Comparison of ENCODE assay signal across 8 mouse cellular contexts in the genomic region with DNA sequence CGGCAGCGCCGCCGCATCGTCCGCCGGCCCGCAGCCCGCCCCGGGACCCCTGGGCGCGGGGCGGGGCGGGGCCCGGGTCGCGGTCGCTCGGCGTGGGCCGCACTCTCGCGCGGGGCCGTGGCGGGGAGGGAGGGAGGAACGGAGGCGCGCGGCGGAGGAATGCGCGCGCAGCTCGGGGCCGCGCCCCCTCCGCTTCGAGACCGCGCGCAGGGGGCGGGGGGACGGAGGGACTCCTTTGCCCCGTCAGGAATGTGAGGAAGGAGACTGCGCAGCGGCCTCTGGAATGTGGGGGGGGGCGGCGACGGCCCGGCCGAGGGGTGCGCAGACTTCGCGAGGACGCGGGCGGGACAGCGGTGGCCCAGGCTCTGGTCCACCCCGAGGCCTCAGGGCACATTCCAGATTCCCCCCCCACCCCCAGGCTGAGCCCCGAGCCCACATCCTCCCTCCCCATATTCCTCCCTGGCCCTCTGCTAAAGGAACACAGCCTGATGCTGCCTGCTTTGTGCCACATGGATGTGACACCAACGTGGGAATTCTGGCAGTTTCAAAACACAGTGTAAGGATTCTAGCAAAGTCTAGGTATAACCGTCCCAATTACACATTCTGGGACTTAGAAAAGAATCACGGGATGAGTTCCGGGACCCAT. TPM values are rescaled to one million over a fixed set of nuclear protein-coding genes. Genes with fewer than 3 reads are reported as not detected.
DNase-seq lines count a peak whose midpoint lies in the region; ATAC-seq lines count a peak whose summit lies in the region.

A gene (minus strand): TSS at position 152 of the 646 bp plus-strand sequence.

- no peak for ATAC-seq in erythroblast, adult 5-6 weeks (replicated peaks; ENCODE audit: low FRiP score, poor library complexity, severe bottlenecking)
- peak; percentile 93 for ATAC-seq in midbrain, embryonic 11.5 days (ENCODE audit: low FRiP score)
- ATAC-seq in stomach, embryonic 15.5 days (ENCODE audit: insufficient read depth, low FRiP score, low read depth): peak; percentile 88

- peak within 1 kb of the TSS; percentile 77 for H3K9ac ChIP-seq in midbrain, embryonic 11.5 days (ENCODE audit: low read length)
- peak within 1 kb of the TSS; percentile 87 for H3K9ac ChIP-seq in stomach, embryonic 15.5 days

- WGBS in midbrain, embryonic 11.5 days: 4% methylated on average over 17 of the region's 65 CpGs
- 2% methylated on average over 35 of the region's 65 CpGs for WGBS in stomach, embryonic 15.5 days

- peak; percentile 89 for DNase-seq in embryo, embryonic 10.5 days (ENCODE audit: low spot score)
- DNase-seq in gastrocnemius, postnatal 36 days: peak; percentile 62 to 77
- peak; percentile 18 for DNase-seq in induced T-regulatory cell, adult 2 months (ENCODE audit: low read depth)
- DNase-seq in left cerebral cortex, postnatal 36 days (ENCODE audit: low spot score in 2 of 2): peak; percentile 38 to 45
- peak; percentile 98 for DNase-seq in midbrain, embryonic 11.5 days (ENCODE audit: low spot score, missing footprints)

- peak within 1 kb of the TSS; percentile 49 for H3K4me3 ChIP-seq in erythroblast, embryonic 14.5 days (replicated peaks)
- H3K4me3 ChIP-seq in midbrain, embryonic 11.5 days (ENCODE audit: low read depth, low read length): peak within 1 kb of the TSS; percentile 78
- peak within 1 kb of the TSS; percentile 84 for H3K4me3 ChIP-seq in stomach, embryonic 15.5 days (replicated peaks)

- H3K27me3 ChIP-seq in erythroblast, embryonic 14.5 days (ENCODE audit: control insufficient read depth): peaks cover 55% of the 10 kb centered on the region
- H3K27me3 ChIP-seq in midbrain, embryonic 11.5 days (ENCODE audit: control insufficient read depth, insufficient read depth, low read length): no peaks in the 10 kb centered on the region
- no peaks in the 10 kb centered on the region for H3K27me3 ChIP-seq in stomach, embryonic 15.5 days (replicated peaks)

- no peaks in the 10 kb centered on the region for H3K9me3 ChIP-seq in erythroblast, embryonic 14.5 days (ENCODE audit: control insufficient read depth, low read length)
- no peaks in the 10 kb centered on the region for H3K9me3 ChIP-seq in midbrain, embryonic 11.5 days (ENCODE audit: control insufficient read depth, low read length)
- H3K9me3 ChIP-seq in stomach, embryonic 15.5 days: no peaks in the 10 kb centered on the region

- no peak within 1 kb of the TSS; the same call in 1 of the 2 replicates for H3K27ac ChIP-seq in midbrain, embryonic 11.5 days (ENCODE audit: low read depth, low read length)
- H3K27ac ChIP-seq in stomach, embryonic 15.5 days: peak within 1 kb of the TSS; percentile 83

- H3K36me3 ChIP-seq in erythroblast, embryonic 14.5 days (ENCODE audit: control insufficient read depth): no peaks in the 10 kb centered on the region
- H3K36me3 ChIP-seq in midbrain, embryonic 11.5 days (ENCODE audit: control insufficient read depth, insufficient read depth, low read length): no peaks in the 10 kb centered on the region
- no peaks in the 10 kb centered on the region for H3K36me3 ChIP-seq in stomach, embryonic 15.5 days

- H3K4me2 ChIP-seq in midbrain, embryonic 11.5 days: peak within 1 kb of the TSS; percentile 54
- peak within 1 kb of the TSS; percentile 70 for H3K4me2 ChIP-seq in stomach, embryonic 15.5 days

- no peaks in the 10 kb centered on the region for H3K4me1 ChIP-seq in erythroblast, embryonic 14.5 days (ENCODE audit: control insufficient read depth)
- H3K4me1 ChIP-seq in midbrain, embryonic 11.5 days (ENCODE audit: control insufficient read depth, insufficient read depth, low read length): peaks cover 10% of the 10 kb centered on the region
- H3K4me1 ChIP-seq in stomach, embryonic 15.5 days: peaks cover 21% of the 10 kb centered on the region; the same call in 1 of the 2 replicates

- intact Hi-C loops in gastrocnemius, postnatal 36 days (cut with DNase I): no loop called here
- intact Hi-C loops in left cerebral cortex, postnatal 36 days (cut with DNase I): no loop called here

RNA-seq across cellular contexts. Expression of the gene that starts here (rescaled TPM):
- polyA plus RNA-seq in erythroblast, embryonic 14.5 days (2012): 0.07 and 0.09 TPM in 2 replicates
- total RNA-seq in erythroblast, adult 5-6 weeks (2015; ENCODE audit: low replicate concordance): not detected in 2 replicates
- total RNA-seq in erythroblast, adult 5-6 weeks (2017; ENCODE audit: low replicate concordance): not detected in 2 replicates
- total RNA-seq in gastrocnemius, postnatal 36 days (2021): 1 to 10 TPM; 3.6 to 3.8 TPM
- total RNA-seq in left cerebral cortex, postnatal 36 days (2021): 10 to 100 TPM; 11.6 to 12.3 TPM
- polyA plus RNA-seq in midbrain, embryonic 11.5 days (2014; fragmentation: Nextera tagmentation; extraction: Ambion mirVana): 2.7 and 2.9 TPM in 2 replicates
- 6.8 and 7.2 TPM in 2 replicates for polyA plus RNA-seq in stomach, embryonic 15.5 days (2015; fragmentation: Nextera tagmentation; extraction: Ambion mirVana)

Comparison
In these comparisons a context has a peak if more than half of its experiments do, and no peak if none do; other contexts are left out.
1. RNA of the gene that starts here (total RNA-seq): 11.6 to 12.3 TPM in left cerebral cortex, postnatal 36 days and 3.6 to 3.8 TPM in gastrocnemius, postnatal 36 days; not detected in erythroblast, adult 5-6 weeks; every median in the first group is over 4 times any median in the second.
2. DNase-seq: peak in every context shown above with its lines; median percentile 98 in midbrain, embryonic 11.5 days; 89 in embryo, embryonic 10.5 days; 70 in gastrocnemius, postnatal 36 days; 42 in left cerebral cortex, postnatal 36 days; 18 in induced T-regulatory cell, adult 2 months.
3. Peak in every context shown above with its lines, with median percentiles within 50 percentile points of each other: H3K4me3 ChIP-seq.